Mouse (Mus musculus) liver, embryonic 14 days (tissue): ENCODE data around the gene Gm14190. TPM values are rescaled to one million over a fixed set of nuclear protein-coding genes. Genes with fewer than 3 reads are reported as not detected.

ENCODE experiments used
- polyA plus RNA-seq: library from polyadenylated mRNA; depleted of rRNA; stranded (reverse); fragments of >200 nt; gene quantifications from 2 replicates; pipeline ENCODE4 v1.2.3, GENCODE M21; 2012; rRNA removed

Gm14190 gene
- not detected in 2 replicates for polyA plus RNA-seq

DNA sequence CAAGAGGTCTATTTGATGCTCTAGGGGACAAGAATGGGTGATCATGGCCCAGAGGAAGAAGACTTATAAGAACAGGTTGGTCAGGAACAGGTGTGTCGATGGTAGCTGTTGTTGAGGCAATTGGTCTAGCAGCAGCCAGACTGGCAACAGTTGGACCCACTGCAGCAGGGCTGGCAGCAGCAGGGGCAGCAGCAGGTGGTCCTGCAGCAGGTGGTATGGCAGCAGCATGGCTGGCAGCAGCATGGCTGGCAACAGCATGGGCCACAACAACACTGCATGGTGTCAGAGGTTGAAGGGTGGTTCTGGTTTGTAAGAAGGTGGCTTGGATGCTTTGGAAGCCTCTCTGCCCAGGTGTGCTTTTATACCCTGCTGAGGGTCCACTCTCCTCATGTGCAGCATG lies at the start of gene Gm14190:
Gm14190 (minus strand) TSS at position 278 of the 400 bp plus-strand sequence.

DNA sequence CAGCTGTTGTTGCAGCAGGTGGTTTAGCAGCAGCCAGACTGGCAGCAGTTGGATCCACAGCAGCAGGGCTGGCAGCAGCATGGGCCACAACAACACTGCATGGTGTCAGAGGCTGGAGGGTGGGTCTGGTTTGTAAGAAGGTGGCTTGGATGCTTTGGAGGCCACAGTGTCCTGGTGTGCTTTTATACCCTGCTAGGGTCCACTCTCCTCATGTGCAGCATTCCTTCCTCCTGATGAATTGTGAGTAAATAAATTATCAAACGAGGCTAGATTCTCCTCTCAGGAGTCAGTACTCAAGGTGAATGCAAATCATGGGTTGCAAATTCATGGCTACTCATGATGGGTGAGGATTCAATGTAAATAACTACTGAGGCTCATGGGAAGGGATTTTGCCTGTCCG lies 43.6 kb upstream of the Gm14190 start, which contains the start of gene Gm14180:
Gm14180 (minus strand) TSS at position 101 of the 400 bp plus-strand sequence.

DNA sequence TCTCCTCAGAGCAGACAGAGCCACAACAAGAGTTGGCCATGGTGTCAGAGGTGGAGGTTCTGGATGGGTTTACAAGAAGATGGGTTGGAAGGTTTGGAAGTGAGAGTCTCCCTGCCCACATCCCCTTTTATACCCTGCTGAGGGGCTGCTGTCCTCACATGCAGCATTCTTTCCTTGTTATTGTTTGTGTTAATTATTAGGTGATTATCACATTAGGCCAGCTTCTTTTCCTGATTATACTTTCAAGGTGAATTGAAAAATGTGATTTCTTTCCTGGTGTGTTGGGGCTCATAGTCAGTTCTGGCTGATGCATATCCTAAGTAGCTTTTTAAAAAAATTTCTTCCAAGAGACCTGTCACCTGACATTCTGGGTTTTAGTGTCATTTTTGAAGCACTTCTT lies 24.7 kb downstream of the Gm14190 start, which contains the start of gene Krtap4-6:
Krtap4-6 (minus strand) TSS at position 101 of the 400 bp plus-strand sequence.

GRCm38 (mm10) chr11:99658467-99659010 lies 32.0 kb downstream of the Gm14190 start, which contains the start of gene Gm11563:
TSS of gene Gm11563 (minus strand) at chr11:99658960.

GRCm38 (mm10) chr11:99650136-99650535 lies 40.4 kb downstream of the Gm14190 start, which contains the start of gene Gm11555:
TSS of gene Gm11555 (minus strand) at chr11:99650236.

DNA sequence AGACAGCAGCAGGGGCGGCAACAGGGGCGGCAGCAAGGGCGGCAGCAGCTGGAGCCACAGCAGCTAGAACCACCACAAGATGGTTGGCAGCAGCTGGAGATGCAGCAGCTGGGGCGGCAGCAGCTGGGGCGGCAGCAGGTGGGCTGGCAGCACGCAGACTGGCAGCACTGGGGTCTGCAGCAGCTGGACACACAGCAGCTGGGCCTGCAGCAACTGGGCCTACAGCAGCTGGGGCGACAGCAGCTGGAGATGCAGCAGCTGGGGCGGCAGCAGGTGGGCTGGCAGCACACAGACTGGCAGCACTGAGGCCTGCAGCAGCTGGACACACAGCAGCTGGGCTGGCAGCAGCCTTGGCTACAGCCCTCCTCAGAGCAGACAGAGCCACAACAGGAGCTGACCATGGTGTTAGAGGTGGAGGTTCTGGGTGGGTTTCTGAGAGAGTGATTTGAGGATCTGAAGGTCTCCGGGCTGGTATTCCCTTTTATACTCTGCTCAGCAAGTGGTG lies 46.9 kb downstream of the Gm14190 start, which contains the start of gene Krtap4-7:
Krtap4-7 (minus strand) TSS at position 455 of the 505 bp plus-strand sequence.

Other genes starting within 250 kb of the Gm14190 start
- gene Krt23, start 197.6 kb downstream of the Gm14190 start, polyA plus RNA-seq = 0.40 and 0.45 TPM in 2 replicates
- not detected in 2 replicates for gene Krt39, start 169.4 kb downstream of the Gm14190 start, polyA plus RNA-seq
- gene Krt40, start 147.6 kb downstream of the Gm14190 start, polyA plus RNA-seq = not detected in 2 replicates
- gene Krtap3-3, start 139.9 kb downstream of the Gm14190 start, polyA plus RNA-seq = not detected in 2 replicates
- gene Krtap3-2, start 133.9 kb downstream of the Gm14190 start, polyA plus RNA-seq = not detected in 2 replicates
- gene Gm11939, start 131.3 kb downstream of the Gm14190 start, polyA plus RNA-seq = not detected in 2 replicates
- gene Krtap3-1, start 124.1 kb downstream of the Gm14190 start, polyA plus RNA-seq = not detected in 2 replicates
- not detected in 2 replicates for gene Krtap1-5, start 109.7 kb downstream of the Gm14190 start, polyA plus RNA-seq
- gene Krtap1-4, start 107.1 kb downstream of the Gm14190 start, polyA plus RNA-seq = not detected in 2 replicates
- not detected in 2 replicates for gene Krtap1-3, start 99.4 kb downstream of the Gm14190 start, polyA plus RNA-seq
- gene Krtap9-3, start 92.6 kb downstream of the Gm14190 start, polyA plus RNA-seq = not detected in 2 replicates
- gene Gm11938, start 87.4 kb downstream of the Gm14190 start, polyA plus RNA-seq = not detected in 2 replicates
- not detected in 2 replicates for gene Gm11937, start 80.6 kb downstream of the Gm14190 start, polyA plus RNA-seq
- gene Krtap2-4, start 75.9 kb downstream of the Gm14190 start, polyA plus RNA-seq = not detected in 2 replicates
- gene Gm11562, start 70.3 kb downstream of the Gm14190 start, polyA plus RNA-seq = not detected in 2 replicates
- gene Krtap4-1, start 62.5 kb downstream of the Gm14190 start, polyA plus RNA-seq = not detected in 2 replicates
- gene Krtap4-2, start 55.7 kb downstream of the Gm14190 start, polyA plus RNA-seq = not detected in 2 replicates
- gene Krtap4-7, start 46.7 kb downstream of the Gm14190 start, polyA plus RNA-seq = not detected in 2 replicates
- not detected in 2 replicates for gene Gm11555, start 40.5 kb downstream of the Gm14190 start, polyA plus RNA-seq
- not detected in 2 replicates for gene Gm11563, start 31.8 kb downstream of the Gm14190 start, polyA plus RNA-seq
- gene Krtap4-6, start 24.8 kb downstream of the Gm14190 start, polyA plus RNA-seq = not detected in 2 replicates
- not detected in 2 replicates for gene Gm14180, start 43.5 kb upstream of the Gm14190 start, polyA plus RNA-seq
- not detected in 2 replicates for gene Gm11595, start 82.2 kb upstream of the Gm14190 start, polyA plus RNA-seq
- not detected in 2 replicates for gene Krtap4-8, start 90.0 kb upstream of the Gm14190 start, polyA plus RNA-seq
- gene Krtap4-9, start 94.5 kb upstream of the Gm14190 start, polyA plus RNA-seq = not detected in 2 replicates
- gene Gm11596, start 102.7 kb upstream of the Gm14190 start, polyA plus RNA-seq = not detected in 2 replicates
- gene Gm11569, start 108.2 kb upstream of the Gm14190 start, polyA plus RNA-seq = not detected in 2 replicates
- gene Gm11554, start 113.7 kb upstream of the Gm14190 start, polyA plus RNA-seq = not detected in 2 replicates
- gene Krtap4-13, start 119.2 kb upstream of the Gm14190 start, polyA plus RNA-seq = not detected in 2 replicates
- gene Gm11564, start 124.9 kb upstream of the Gm14190 start, polyA plus RNA-seq = not detected in 2 replicates
- not detected in 2 replicates for gene 2300003K06Rik, start 147.3 kb upstream of the Gm14190 start, polyA plus RNA-seq
- gene Krtap4-16, start 160.9 kb upstream of the Gm14190 start, polyA plus RNA-seq = 0.09 and 0.10 TPM in 2 replicates
- not detected in 2 replicates for gene Gm11568, start 167.2 kb upstream of the Gm14190 start, polyA plus RNA-seq
- not detected in 2 replicates for gene Gm11559, start 173.7 kb upstream of the Gm14190 start, polyA plus RNA-seq
- gene Krtap9-1, start 182.6 kb upstream of the Gm14190 start, polyA plus RNA-seq = not detected in 2 replicates
- gene Gm11567, start 188.4 kb upstream of the Gm14190 start, polyA plus RNA-seq = not detected in 2 replicates
- not detected in 2 replicates for gene Krtap31-1, start 217.2 kb upstream of the Gm14190 start, polyA plus RNA-seq
- not detected in 2 replicates for gene Gm11565, start 224.0 kb upstream of the Gm14190 start, polyA plus RNA-seq
- gene Krtap31-2, start 245.6 kb upstream of the Gm14190 start, polyA plus RNA-seq = not detected in 2 replicates